Mouse (Mus musculus): ENCODE results near the gene Iqcj.
"Not testable (repeated sequence)": the region's sequence is repeated elsewhere in the genome, so short reads cannot be mapped to it uniquely, and the experiment has no call there.

Iqcj gene

GRCm38 (mm10) chr3:68071395-68072386 is 179.7 kb downstream of the Iqcj start:
- DNase-seq (ENCODE audit: extremely low read depth, low read depth): no peak

- no peak for DNase-seq (ENCODE audit: extremely low read depth, low read depth)
Measured at GRCm38 (mm10) chr3:68077406-68077805, 185.4 kb downstream of the Iqcj start.

- no peak for DNase-seq (ENCODE audit: extremely low read depth, low read depth)
Measured at GRCm38 (mm10) chr3:68085024-68085423, 193.0 kb downstream of the Iqcj start.

GRCm38 (mm10) chr3:68092108-68092507 is 200.1 kb downstream of the Iqcj start:
- no peak for DNase-seq (ENCODE audit: extremely low read depth, low read depth)

- DNase-seq (ENCODE audit: extremely low read depth, low read depth): no peak
Measured at GRCm38 (mm10) chr3:68096724-68097431, 204.9 kb downstream of the Iqcj start.

GRCm38 (mm10) chr3:68099561-68099960 is 207.5 kb downstream of the Iqcj start:
- DNase-seq (ENCODE audit: extremely low read depth, low read depth): not testable (repeated sequence)

- no peak for DNase-seq (ENCODE audit: extremely low read depth, low read depth)
Measured at GRCm38 (mm10) chr3:68101343-68101742, 209.3 kb downstream of the Iqcj start.

GRCm38 (mm10) chr3:68105081-68105685 is 213.2 kb downstream of the Iqcj start:
- no peak for DNase-seq (ENCODE audit: extremely low read depth, low read depth)
